Mouse (Mus musculus) cerebellum, postnatal 10 days (tissue): ENCODE results near the gene Clca2.
"Not testable (repeated sequence)": the region's sequence is repeated elsewhere in the genome, so short reads cannot be mapped to it uniquely, and the experiment has no call there.

Source experiments
- DNase-seq, 2 experiments: peaks; one replicate each; pipeline ENCODE4 v3.0.0; 2021; ENCODE audit warnings: mixed read lengths in 2 of 2

The Clca2 gene

DNA sequence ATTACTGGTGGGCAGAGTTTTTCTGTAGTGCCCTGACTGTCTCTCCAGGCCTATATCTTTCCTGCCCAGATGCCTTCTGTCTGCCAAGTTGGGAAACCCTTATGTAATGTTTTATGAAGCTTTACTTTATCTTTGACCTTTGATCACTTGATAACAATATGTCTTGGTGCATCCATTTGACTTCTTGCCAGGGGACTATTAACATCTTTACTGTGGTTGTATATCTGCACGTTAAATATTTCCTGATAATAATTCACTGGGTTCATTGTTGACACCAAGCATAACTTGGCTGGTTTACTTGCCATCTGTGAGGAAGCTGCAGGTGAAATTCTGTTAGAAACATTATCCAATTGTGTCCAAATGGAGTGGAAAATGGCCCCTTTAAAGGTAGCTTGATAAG is 16.2 kb downstream of the Clca2 start:
- DNase-seq, result no peak

DNA sequence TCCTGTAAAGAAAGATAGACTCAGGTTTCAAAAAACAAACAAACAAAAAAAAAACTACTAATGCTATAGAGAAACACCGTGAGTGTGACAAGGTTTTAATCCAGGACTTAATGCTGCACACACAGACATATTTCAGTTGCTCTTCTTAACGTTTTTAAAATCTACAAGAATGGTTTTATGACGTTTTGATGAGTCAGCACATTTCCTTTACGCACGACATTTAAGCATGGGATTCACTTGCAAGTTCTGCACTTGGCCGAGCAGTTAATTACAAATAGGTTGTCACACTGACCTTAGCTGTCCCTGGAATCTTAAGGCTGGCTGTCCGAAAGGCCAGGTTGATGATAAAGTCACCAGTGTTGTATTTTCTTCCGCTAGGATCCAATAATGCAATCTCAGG is 18.3 kb downstream of the Clca2 start:
- DNase-seq, result no peak

DNA sequence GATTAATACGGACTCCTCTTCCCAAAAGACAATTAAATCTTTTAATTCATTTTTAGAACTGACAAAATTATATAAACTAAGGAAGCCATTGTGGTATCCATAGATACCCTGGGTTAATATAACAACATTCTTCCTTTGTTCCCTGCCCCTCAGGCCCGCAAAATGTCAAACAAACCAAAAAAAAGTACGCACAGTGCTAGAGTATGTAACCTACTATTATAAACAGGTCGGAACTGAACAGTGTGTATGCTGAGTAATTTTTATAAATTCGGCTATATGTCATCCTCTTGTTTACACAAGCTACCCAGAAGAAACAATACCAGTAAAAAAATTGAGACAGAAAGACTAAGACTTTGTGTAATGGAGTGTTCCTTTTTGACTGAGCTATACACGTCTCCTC is 20.8 kb downstream of the Clca2 start:
- DNase-seq, result no peak

DNA sequence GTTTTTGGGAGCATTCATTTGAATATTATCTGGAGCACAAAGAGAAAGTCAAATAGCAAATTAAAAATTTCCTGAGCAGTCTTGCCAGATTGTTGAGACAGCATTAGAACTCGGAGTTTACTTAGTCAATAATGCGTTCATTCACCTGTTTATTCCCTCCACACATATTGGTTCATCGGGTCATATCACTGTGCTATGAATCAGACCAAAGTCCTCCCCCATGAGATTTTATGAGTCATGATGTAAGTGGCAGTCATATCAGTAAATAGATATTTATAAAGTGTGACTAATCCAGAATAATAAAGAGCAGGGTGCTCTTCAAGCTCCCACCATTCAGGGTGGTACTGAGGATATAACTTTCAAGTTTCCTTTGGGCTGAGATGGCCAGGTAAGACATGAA is 26.9 kb downstream of the Clca2 start:
- no peak for DNase-seq

DNA sequence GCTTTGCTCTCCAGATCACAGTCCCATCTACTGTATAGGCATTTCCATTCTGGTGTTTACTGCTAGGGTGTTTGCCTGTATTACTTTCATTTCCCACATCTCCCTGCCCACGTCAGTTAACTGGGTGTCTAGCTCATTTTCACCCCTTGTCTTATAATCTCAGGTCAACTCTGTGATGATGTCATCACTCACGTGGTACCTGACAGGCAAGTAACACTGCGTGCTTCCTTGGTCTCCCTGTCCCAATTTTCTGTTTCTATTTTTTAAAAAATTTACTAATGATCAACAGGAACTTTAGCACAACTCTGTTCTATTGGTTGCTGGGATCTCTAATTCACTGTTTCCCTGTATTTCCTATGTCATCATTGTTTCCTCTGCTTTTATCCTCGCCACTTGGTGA is 30.3 kb downstream of the Clca2 start:
- no peak for DNase-seq

DNA sequence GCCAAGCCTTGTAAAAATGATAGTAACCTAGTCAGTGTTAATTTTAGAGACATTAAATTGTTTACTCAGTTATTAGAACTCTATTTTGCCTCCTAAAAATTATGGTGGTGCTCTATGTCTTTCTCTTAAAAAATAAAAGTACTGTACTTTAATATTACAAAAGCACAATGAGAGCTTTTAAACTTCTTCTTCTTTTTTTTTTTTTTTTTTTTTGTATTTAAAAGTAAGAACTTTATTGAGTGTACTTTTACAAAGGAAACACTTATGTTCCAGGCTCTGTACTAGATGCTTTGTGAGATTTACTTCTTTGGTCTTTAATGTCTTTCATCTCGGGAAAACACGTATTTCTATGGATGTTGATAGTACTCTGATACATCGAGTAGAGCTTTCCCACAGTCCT is 44.1 kb downstream of the Clca2 start:
- not testable (repeated sequence) for DNase-seq

DNA sequence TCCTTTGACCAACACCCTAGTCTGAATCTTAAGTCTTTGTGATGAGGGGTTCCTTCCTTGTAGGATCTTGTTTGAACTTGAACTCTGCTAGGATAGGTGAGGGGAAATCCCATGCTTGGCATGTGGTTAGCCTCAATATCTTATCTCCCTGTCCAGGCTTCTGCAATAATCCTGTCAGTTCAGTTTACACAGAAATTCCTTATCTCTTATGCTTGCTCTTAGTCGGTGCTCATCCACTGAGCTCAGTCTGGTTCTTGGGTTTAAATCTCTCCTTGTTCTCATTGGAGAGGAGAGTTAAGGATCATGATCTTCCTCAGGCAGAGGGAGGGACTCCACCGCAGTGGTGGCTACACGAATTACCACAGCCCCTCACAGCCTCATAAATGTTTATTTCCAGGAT is 49.4 kb downstream of the Clca2 start:
- DNase-seq, result no peak

DNA sequence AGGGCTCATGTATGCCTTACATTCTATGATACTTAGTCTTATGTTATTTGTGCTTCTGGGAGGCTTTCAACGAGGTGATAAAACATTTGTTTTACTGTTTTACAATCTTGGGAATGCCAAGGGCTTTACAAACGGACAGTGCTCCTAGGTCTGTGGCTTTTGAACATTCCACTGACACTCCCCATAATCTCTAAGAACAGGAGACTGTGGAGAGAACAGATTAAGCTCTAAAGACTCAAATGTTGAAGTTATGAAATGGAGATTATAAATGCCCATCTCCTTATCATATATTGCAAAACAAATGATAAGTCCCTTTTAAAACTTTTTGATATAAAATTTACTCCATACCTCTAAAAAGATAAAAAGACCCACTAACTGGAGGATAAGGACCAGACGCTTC is 60.4 kb downstream of the Clca2 start:
- no peak for DNase-seq

DNA sequence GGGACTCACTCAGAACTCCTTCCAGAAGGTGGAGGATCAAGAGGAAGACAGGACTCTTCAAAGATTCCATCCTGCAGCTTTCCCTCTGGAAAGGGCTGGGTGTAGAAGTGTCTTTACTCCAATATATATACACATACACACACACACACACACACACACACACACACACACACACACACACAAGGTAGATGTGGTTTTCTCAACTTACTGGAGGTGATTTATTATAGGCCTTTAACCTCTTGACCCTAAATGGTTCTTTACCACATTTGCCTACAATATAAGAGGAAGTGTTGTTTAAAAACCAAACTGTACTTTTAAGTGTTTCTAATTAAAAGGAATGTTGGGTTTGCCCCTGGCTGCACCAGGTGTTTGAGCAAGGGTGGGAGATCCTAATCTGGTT is 66.6 kb downstream of the Clca2 start, which contains the start of gene Clca1:
Gene Clca1, minus strand, starts transcription at position 101 of the 400 bp plus-strand sequence.
- DNase-seq, result no peak

DNA sequence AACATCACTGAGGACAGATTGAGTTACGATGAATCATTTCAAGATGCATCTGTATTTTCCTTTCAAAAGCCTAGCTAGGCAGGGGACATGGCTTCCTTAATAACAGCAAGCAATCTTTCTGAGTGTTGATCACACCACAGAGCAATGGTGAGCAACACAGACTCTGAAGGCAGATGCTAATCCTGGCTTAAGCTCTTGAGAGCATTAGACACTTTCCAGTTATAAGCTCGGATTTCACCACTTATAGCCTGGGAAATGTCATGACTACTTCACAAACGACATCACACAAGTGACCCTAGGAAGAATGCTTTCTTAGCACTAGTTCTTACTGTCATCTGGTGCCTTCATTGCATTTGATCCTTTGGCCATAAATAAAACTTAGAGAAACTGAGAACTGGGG is 71.2 kb downstream of the Clca2 start:
- DNase-seq, result no peak

DNA sequence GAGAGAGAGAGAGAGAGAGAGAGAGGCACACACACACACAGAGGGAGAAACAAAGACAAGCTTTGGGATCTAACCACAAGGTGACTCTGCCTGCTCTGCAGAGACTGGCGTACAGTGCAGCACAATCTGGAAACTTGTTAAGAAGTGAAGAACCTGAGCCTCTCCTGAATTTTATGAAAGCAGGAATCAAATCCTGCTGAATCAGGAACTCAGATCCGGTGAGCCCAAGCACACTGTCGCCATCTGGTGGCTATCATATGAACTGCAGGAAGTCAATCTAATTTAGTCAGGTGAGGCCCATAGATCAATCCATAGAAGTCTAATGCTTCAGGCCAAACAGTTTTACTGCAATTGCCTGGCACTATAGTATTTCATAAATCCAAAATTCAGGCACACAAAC is 72.5 kb downstream of the Clca2 start:
- DNase-seq, result peak; percentile 64 to 71
